Mouse (Mus musculus) kidney, adult 2 months (tissue): Measurements from ENCODE around the gene Olfr1383. TPM values are rescaled to one million over a fixed set of nuclear protein-coding genes. Genes with fewer than 3 reads are reported as not detected.
A peak's percentile ranks its signal among the peaks of the same experiment; 100 is the strongest.
"Not testable (repeated sequence)": the region's sequence is repeated elsewhere in the genome, so short reads cannot be mapped to it uniquely, and the experiment has no call there.

Source experiments
- DNase-seq: peaks from one replicate; pipeline ENCODE4 v3.0.0; 2021
- H3K27ac ChIP-seq: fragments of 200-500 bp; 2 replicates; pipeline ENCODE4 v1.5.1; 2012; ENCODE audit warnings: low read depth, low read length, control low read depth, inconsistent platforms; ENCODE audit not compliant: insufficient read depth
- H3K27me3 ChIP-seq: fragments of 200-500 bp; replicated peaks from 2 replicates; pipeline ENCODE4 v1.6.1; 2012; ENCODE audit warnings: mild to moderate bottlenecking, moderate library complexity, low read length, inconsistent platforms; ENCODE audit not compliant: control insufficient read depth, insufficient read depth
- H3K36me3 ChIP-seq: fragments of 200-500 bp; 2 replicates; pipeline ENCODE4 v1.6.1; 2012; ENCODE audit warnings: mild to moderate bottlenecking, moderate library complexity, low read length, inconsistent platforms; ENCODE audit not compliant: control insufficient read depth, insufficient read depth
- H3K4me1 ChIP-seq: fragments of 200-500 bp; 2 replicates; pipeline ENCODE4 v1.6.1; 2011; ENCODE audit warnings: low read length; ENCODE audit not compliant: control insufficient read depth, insufficient read depth
- H3K4me3 ChIP-seq: fragments of 200-500 bp; 2 replicates; pipeline ENCODE4 v1.5.1; 2011; ENCODE audit warnings: mild to moderate bottlenecking, low read depth, low read length, control low read depth; ENCODE audit not compliant: insufficient read depth
- CTCF ChIP-seq: fragments of 200-500 bp; conservative IDR thresholded peaks from 2 replicates; pipeline ENCODE4 v1.5.1; 2011; ENCODE audit warnings: low read depth, mild to moderate bottlenecking, control low read depth, low read length, moderate library complexity, mixed read lengths; ENCODE audit not compliant: insufficient read depth, insufficient read length
- POLR2A ChIP-seq: fragments of 200-500 bp; IDR thresholded peaks from one replicate; pipeline ENCODE4 v1.6.1; 2011; ENCODE audit warnings: low read depth, low read length, control low read depth
- WGBS: fragments of 180-500 bp; shearing (Covaris S2); methylation state at CpG from one replicate; pipeline ENCODE4 v1.1.7; 2018; 5-methylcytosine and 5-hydroxymethylcytosine counted together
- polyA plus RNA-seq: library from polyadenylated mRNA; depleted of rRNA; stranded (reverse); fragments of >200 nt; gene quantifications from 2 replicates; pipeline ENCODE4 v1.2.3, GENCODE M21; 2012; rRNA removed

Gene Olfr1383
- polyA plus RNA-seq: not detected in 2 replicates

GRCm38 (mm10) chr11:49519348-49519747 lies at the start of gene Olfr1383:
Gene Olfr1383, plus strand, starts transcription at chr11:49519648.
- Histone ChIP-seq H3K27ac (no peak within 1 kb of the TSS), H3K4me3 (no peak within 1 kb of the TSS), H3K36me3 (no peaks in the 10 kb centered on the region), H3K4me1 (no peaks in the 10 kb centered on the region), H3K27me3 (no peaks in the 10 kb centered on the region; the same call in 1 of the 2 replicates)
- DNase-seq: no peak
- TF ChIP-seq POLR2A: no peak
- TF ChIP-seq CTCF: no peak

- TF ChIP-seq POLR2A (no peak), CTCF (no peak)
- Histone ChIP-seq H3K36me3 (no peaks in the 10 kb centered on the region), H3K4me1 (no peaks in the 10 kb centered on the region), H3K27me3 (no peaks in the 10 kb centered on the region), H3K4me3 (no peak overlapping the region), H3K27ac (no peak overlapping the region)
- DNase-seq: no peak
- WGBS: 27% methylated on average over 4 of the region's 4 CpGs
Observed at GRCm38 (mm10) chr11:49485973-49486372, 33.5 kb upstream of the Olfr1383 start.

GRCm38 (mm10) chr11:49488770-49489169 lies 30.7 kb upstream of the Olfr1383 start, which contains the start of gene Olfr1385:
Gene Olfr1385, plus strand, starts transcription at chr11:49489070.
- H3K27me3 ChIP-seq, H3K4me1 ChIP-seq, DNase-seq, H3K4me3 ChIP-seq, H3K36me3 ChIP-seq, H3K27ac ChIP-seq: not testable (repeated sequence)
- WGBS: 82% methylated on average over 1 of the region's 1 CpGs

- DNase-seq: no peak
- H3K27me3 ChIP-seq: no peaks in the 10 kb centered on the region; the same call in 1 of the 2 replicates
- H3K4me3 ChIP-seq: no peak overlapping the region
- H3K4me1 ChIP-seq: no peaks in the 10 kb centered on the region
- no peak overlapping the region for H3K27ac ChIP-seq
- 68% methylated on average over 5 of the region's 5 CpGs for WGBS
- no peaks in the 10 kb centered on the region for H3K36me3 ChIP-seq
- TF ChIP-seq CTCF: no peak
- TF ChIP-seq POLR2A: no peak
Observed at GRCm38 (mm10) chr11:49518086-49518485, 1.4 kb upstream of the Olfr1383 start.

- H3K4me1 ChIP-seq: no peaks in the 10 kb centered on the region
- H3K4me3 ChIP-seq: no peak within 1 kb of the TSS
- TF ChIP-seq POLR2A: no peak
- no peaks in the 10 kb centered on the region for H3K27me3 ChIP-seq
- no peak within 1 kb of the TSS for H3K27ac ChIP-seq
- no peak for DNase-seq
- 72% methylated on average over 3 of the region's 3 CpGs for WGBS
- H3K36me3 ChIP-seq: no peaks in the 10 kb centered on the region
Observed at GRCm38 (mm10) chr11:49527947-49528346, 8.5 kb downstream of the Olfr1383 start, which contains the start of gene Olfr1382. Gene Olfr1382, plus strand, starts transcription at chr11:49528247.

GRCm38 (mm10) chr11:49532761-49533160 lies 13.3 kb downstream of the Olfr1383 start:
- Histone ChIP-seq H3K27me3 (no peaks in the 10 kb centered on the region), H3K36me3 (no peaks in the 10 kb centered on the region), H3K27ac (no peak overlapping the region), H3K4me1 (no peaks in the 10 kb centered on the region), H3K4me3 (no peak overlapping the region)
- no peak for TF ChIP-seq CTCF
- no peak for TF ChIP-seq POLR2A
- DNase-seq: no peak

- not testable (repeated sequence) for H3K4me3 ChIP-seq, H3K27me3 ChIP-seq, H3K27ac ChIP-seq, H3K4me1 ChIP-seq, H3K36me3 ChIP-seq
- WGBS: 84% methylated on average over 2 of the region's 2 CpGs
- peak; percentile 3 for DNase-seq
Observed at GRCm38 (mm10) chr11:49536631-49537030, 17.2 kb downstream of the Olfr1383 start.

- 55% methylated on average over 3 of the region's 3 CpGs for WGBS
Observed at GRCm38 (mm10) chr11:49543149-49543548, 23.7 kb downstream of the Olfr1383 start, which contains the start of gene Olfr1381. Gene Olfr1381, plus strand, starts transcription at chr11:49543449.

More at GRCm38 (mm10) chr11:49543149-49543548, 23.7 kb downstream of the Olfr1383 start, which contains the start of gene Olfr1381:
- not testable (repeated sequence) for H3K4me3 ChIP-seq, H3K36me3 ChIP-seq, H3K27ac ChIP-seq, DNase-seq, H3K4me1 ChIP-seq, H3K27me3 ChIP-seq
